Mouse (Mus musculus) heart, embryonic 14.5 days (tissue): Measurements from ENCODE around the gene Rbbp8nl. TPM values are rescaled to one million over a fixed set of nuclear protein-coding genes. Genes with fewer than 3 reads are reported as not detected.

Experiments used
- ATAC-seq: fragments of 200-750 bp; cut with Nextera tagmentation; 2 replicates; pipeline ENCODE4 v1.8.0; 2017; ENCODE audit warnings: low read depth, moderate TSS enrichment; ENCODE audit not compliant: insufficient number of reproducible peaks, insufficient read depth, low FRiP score
- H3K27ac ChIP-seq, 2 experiments: fragments of 200-500 bp in 1 of 2; fragments of 300-500 bp in 1 of 2; sonication (generic) in 1 of 2; replicated peaks in 1 of 2; 2 replicates each; pipeline ENCODE4 v1.5.1; 2012 to 2014; ENCODE audit warnings: low read depth in 2 of 2, low read length in 2 of 2, control low read depth in 1 of 2, mild to moderate bottlenecking in 1 of 2, mixed read lengths in 1 of 2; ENCODE audit not compliant: control insufficient read depth in 1 of 2, insufficient read depth in 1 of 2
- H3K27me3 ChIP-seq: fragments of 300-500 bp; sonication (generic); 2 replicates; pipeline ENCODE4 v1.6.1; 2014; ENCODE audit warnings: mild to moderate bottlenecking, low read length, control low read depth; ENCODE audit not compliant: control insufficient read depth, insufficient read depth
- H3K36me3 ChIP-seq: fragments of 300-500 bp; sonication (generic); 2 replicates; pipeline ENCODE4 v1.6.1; 2014; ENCODE audit warnings: mild to moderate bottlenecking, control low read depth, low read length, mixed read lengths; ENCODE audit not compliant: control insufficient read depth, insufficient read depth
- H3K4me1 ChIP-seq, 2 experiments: fragments of 200-500 bp in 1 of 2; fragments of 300-500 bp in 1 of 2; sonication (generic) in 1 of 2; 2 replicates each; pipeline ENCODE4 v1.6.1; 2012 to 2014; ENCODE audit warnings: low read length in 2 of 2, control low read depth in 1 of 2, mixed read lengths in 1 of 2; ENCODE audit not compliant: control insufficient read depth in 2 of 2, insufficient read depth in 2 of 2
- H3K4me2 ChIP-seq: fragments of 300-500 bp; sonication (generic); 2 replicates; pipeline ENCODE4 v1.6.1; 2014; ENCODE audit warnings: mild to moderate bottlenecking, low read length
- H3K4me3 ChIP-seq, 2 experiments: fragments of 200-500 bp in 1 of 2; fragments of 300-500 bp in 1 of 2; sonication (generic) in 1 of 2; 2 replicates each; pipeline ENCODE4 v1.5.1; 2012 to 2014; ENCODE audit warnings: low read length in 2 of 2, mild to moderate bottlenecking in 2 of 2, control low read depth in 1 of 2, low read depth in 1 of 2, moderate library complexity in 1 of 2; ENCODE audit not compliant: control insufficient read depth in 1 of 2, insufficient read depth in 1 of 2
- H3K9ac ChIP-seq: fragments of 300-500 bp; sonication (generic); 2 replicates; pipeline ENCODE4 v1.6.1; 2014; ENCODE audit warnings: mild to moderate bottlenecking, low read length
- H3K9me3 ChIP-seq: fragments of 300-500 bp; sonication (generic); 2 replicates; pipeline ENCODE4 v1.6.1; 2016; ENCODE audit warnings: low read length, control low read depth; ENCODE audit not compliant: control insufficient read depth
- WGBS: fragments of 180-500 bp; shearing (Covaris S2); extraction: QIAGEN DNeasy Blood & Tissue Kit; methylation state at CpG from one replicate; pipeline ENCODE4 v1.1.7; 2014; 5-methylcytosine and 5-hydroxymethylcytosine counted together
- polyA plus RNA-seq: library from polyadenylated mRNA; unstranded; fragments of >200 nt; fragmentation: Nextera tagmentation; extraction: Ambion mirVana; gene quantifications from 2 replicates; pipeline ENCODE4 v1.2.1, GENCODE M21; 2014

Rbbp8nl gene
- polyA plus RNA-seq, 1 experiment from 2014 or later = not detected

GRCm38 (mm10) chr2:180288966-180289365 lies 713 bp downstream of the Rbbp8nl start:
- no peak for ATAC-seq
- 73% methylated on average over 11 of the region's 11 CpGs for WGBS
- H3K4me3 ChIP-seq = no peak overlapping the region

GRCm38 (mm10) chr2:180279321-180279720 lies 10.4 kb downstream of the Rbbp8nl start:
- no peak overlapping the region for H3K27ac ChIP-seq
- 84% methylated on average over 8 of the region's 8 CpGs for WGBS
- no peaks in the 10 kb centered on the region for H3K36me3 ChIP-seq
- no peak overlapping the region for H3K9ac ChIP-seq
- H3K4me1 ChIP-seq = peaks cover 15 to 16% of the 10 kb centered on the region in 2 experiments
- no peak overlapping the region for H3K4me3 ChIP-seq
- H3K9me3 ChIP-seq = no peaks in the 10 kb centered on the region
- ATAC-seq = no peak
- H3K4me2 ChIP-seq = no peak overlapping the region
- H3K27me3 ChIP-seq = no peaks in the 10 kb centered on the region

More at GRCm38 (mm10) chr2:180288966-180289365, 713 bp downstream of the Rbbp8nl start:
- Histone ChIP-seq H3K9ac (no peak overlapping the region), H3K27me3 (no peaks in the 10 kb centered on the region), H3K9me3 (no peaks in the 10 kb centered on the region), H3K4me2 (no peak overlapping the region), H3K36me3 (no peaks in the 10 kb centered on the region), H3K27ac (no peak overlapping the region), H3K4me1 (peaks cover 19 to 24% of the 10 kb centered on the region in 2 experiments; a peak in 3 of 4 replicates)

- no peak overlapping the region for H3K27ac ChIP-seq
- no peaks in the 10 kb centered on the region for H3K9me3 ChIP-seq
- peaks cover 19 to 21% of the 10 kb centered on the region in 2 experiments for H3K4me1 ChIP-seq
- no peaks in the 10 kb centered on the region for H3K36me3 ChIP-seq
- no peaks in the 10 kb centered on the region for H3K27me3 ChIP-seq
- H3K9ac ChIP-seq = no peak overlapping the region
- 80% methylated on average over 8 of the region's 8 CpGs for WGBS
- H3K4me2 ChIP-seq = no peak overlapping the region
- ATAC-seq = no peak
- H3K4me3 ChIP-seq = no peak overlapping the region
Measured at GRCm38 (mm10) chr2:180277773-180278320, 11.8 kb downstream of the Rbbp8nl start.

- Histone ChIP-seq H3K4me2 (no peak overlapping the region), H3K27ac (peak overlapping the region in 1 of 2 experiments; percentile 25; a peak in 1 of 4 replicates), H3K27me3 (no peaks in the 10 kb centered on the region), H3K4me3 (no peak overlapping the region), H3K9ac (no peak overlapping the region), H3K4me1 (peaks cover 27 to 28% of the 10 kb centered on the region in 2 experiments), H3K36me3 (no peaks in the 10 kb centered on the region), H3K9me3 (no peaks in the 10 kb centered on the region)
- 30% methylated on average over 8 of the region's 8 CpGs for WGBS
- no peak for ATAC-seq
Measured at GRCm38 (mm10) chr2:180276851-180277259, 12.8 kb downstream of the Rbbp8nl start.

- H3K9ac ChIP-seq = no peak overlapping the region
- no peak for ATAC-seq
Measured at GRCm38 (mm10) chr2:180276385-180276784, 13.3 kb downstream of the Rbbp8nl start.

GRCm38 (mm10) chr2:180275836-180276235 lies 13.8 kb downstream of the Rbbp8nl start:
- H3K27me3 ChIP-seq = no peaks in the 10 kb centered on the region
- H3K9ac ChIP-seq = no peak overlapping the region
- H3K27ac ChIP-seq = peak overlapping the region in 1 of 2 experiments; percentile 25; a peak in 1 of 4 replicates
- peak overlapping the region; percentile 16; the same call in 1 of the 2 replicates for H3K4me2 ChIP-seq
- peaks cover 28 to 35% of the 10 kb centered on the region in 2 experiments for H3K4me1 ChIP-seq
- WGBS = 1% methylated on average over 8 of the region's 8 CpGs
- H3K9me3 ChIP-seq = no peaks in the 10 kb centered on the region
- H3K4me3 ChIP-seq = no peak overlapping the region
- peaks cover 5% of the 10 kb centered on the region; the same call in 1 of the 2 replicates for H3K36me3 ChIP-seq
- peak; percentile 57 for ATAC-seq

More at GRCm38 (mm10) chr2:180276385-180276784, 13.3 kb downstream of the Rbbp8nl start:
- H3K27ac ChIP-seq = peak overlapping the region in 1 of 2 experiments; percentile 25; a peak in 1 of 4 replicates
- H3K4me1 ChIP-seq = peaks cover 28 to 31% of the 10 kb centered on the region in 2 experiments
- WGBS = 34% methylated on average over 4 of the region's 4 CpGs
- H3K27me3 ChIP-seq = no peaks in the 10 kb centered on the region
- H3K36me3 ChIP-seq = no peaks in the 10 kb centered on the region
- no peaks in the 10 kb centered on the region for H3K9me3 ChIP-seq
- H3K4me2 ChIP-seq = peak overlapping the region; percentile 16; the same call in 1 of the 2 replicates
- no peak overlapping the region for H3K4me3 ChIP-seq

GRCm38 (mm10) chr2:180274523-180274922 lies 15.2 kb downstream of the Rbbp8nl start:
- Histone ChIP-seq H3K36me3 (peaks cover 12% of the 10 kb centered on the region), H3K27me3 (no peaks in the 10 kb centered on the region), H3K9ac (no peak overlapping the region), H3K27ac (no peak overlapping the region), H3K4me1 (peaks cover 28 to 35% of the 10 kb centered on the region in 2 experiments), H3K4me2 (no peak overlapping the region), H3K4me3 (no peak overlapping the region), H3K9me3 (no peaks in the 10 kb centered on the region)
- 93% methylated on average over 2 of the region's 2 CpGs for WGBS
- ATAC-seq = no peak
